Mouse (Mus musculus) kidney, adult 2 months (tissue): ENCODE measurements around the gene Prkci. TPM values are rescaled to one million over a fixed set of nuclear protein-coding genes. Genes with fewer than 3 reads are reported as not detected.

ENCODE experiments used
- DNase-seq: peaks from one replicate; pipeline ENCODE4 v3.0.0; 2021
- H3K27ac ChIP-seq: fragments of 200-500 bp; 2 replicates; pipeline ENCODE4 v1.5.1; 2012; ENCODE audit warnings: low read depth, low read length, control low read depth, inconsistent platforms; ENCODE audit not compliant: insufficient read depth
- H3K27me3 ChIP-seq: fragments of 200-500 bp; replicated peaks from 2 replicates; pipeline ENCODE4 v1.6.1; 2012; ENCODE audit warnings: mild to moderate bottlenecking, moderate library complexity, low read length, inconsistent platforms; ENCODE audit not compliant: control insufficient read depth, insufficient read depth
- H3K36me3 ChIP-seq: fragments of 200-500 bp; 2 replicates; pipeline ENCODE4 v1.6.1; 2012; ENCODE audit warnings: mild to moderate bottlenecking, moderate library complexity, low read length, inconsistent platforms; ENCODE audit not compliant: control insufficient read depth, insufficient read depth
- H3K4me1 ChIP-seq: fragments of 200-500 bp; 2 replicates; pipeline ENCODE4 v1.6.1; 2011; ENCODE audit warnings: low read length; ENCODE audit not compliant: control insufficient read depth, insufficient read depth
- H3K4me3 ChIP-seq: fragments of 200-500 bp; 2 replicates; pipeline ENCODE4 v1.5.1; 2011; ENCODE audit warnings: mild to moderate bottlenecking, low read depth, low read length, control low read depth; ENCODE audit not compliant: insufficient read depth
- CTCF ChIP-seq: fragments of 200-500 bp; conservative IDR thresholded peaks from 2 replicates; pipeline ENCODE4 v1.5.1; 2011; ENCODE audit warnings: low read depth, mild to moderate bottlenecking, control low read depth, low read length, moderate library complexity, mixed read lengths; ENCODE audit not compliant: insufficient read depth, insufficient read length
- POLR2A ChIP-seq: fragments of 200-500 bp; IDR thresholded peaks from one replicate; pipeline ENCODE4 v1.6.1; 2011; ENCODE audit warnings: low read depth, low read length, control low read depth
- WGBS: fragments of 180-500 bp; shearing (Covaris S2); methylation state at CpG from one replicate; pipeline ENCODE4 v1.1.7; 2018; 5-methylcytosine and 5-hydroxymethylcytosine counted together
- polyA plus RNA-seq: library from polyadenylated mRNA; depleted of rRNA; stranded (reverse); fragments of >200 nt; gene quantifications from 2 replicates; pipeline ENCODE4 v1.2.3, GENCODE M21; 2012

The Prkci gene
- polyA plus RNA-seq, 1 experiment, result 16.4 TPM

DNA sequence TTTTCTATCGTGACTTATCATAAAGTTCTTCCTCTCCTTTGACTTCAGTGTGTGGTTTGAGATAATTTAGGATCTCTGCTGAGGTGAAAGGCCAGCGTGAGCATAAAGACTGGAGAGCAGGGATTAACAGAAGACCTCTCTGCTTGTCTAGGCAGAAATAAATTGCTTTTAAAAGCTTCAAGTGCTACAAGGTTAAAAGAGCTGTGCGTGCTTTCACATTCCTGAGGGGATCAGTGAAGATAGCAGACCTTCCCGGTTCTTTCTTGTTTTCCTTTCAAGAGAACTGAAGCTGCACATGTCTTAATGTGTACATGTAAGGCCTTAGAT lies 1.1 kb downstream of the Prkci start:
- Histone ChIP-seq H3K4me1 (peaks cover 19% of the 10 kb centered on the region), H3K36me3 (no peaks in the 10 kb centered on the region), H3K27ac (peak overlapping the region; percentile 30; the same call in 1 of the 2 replicates), H3K27me3 (no peaks in the 10 kb centered on the region), H3K4me3 (0 out of 2 replicates have a peak overlapping the region, but pooled peaks have one; percentile 97)
- 10% methylated on average over 4 of the region's 4 CpGs for WGBS
- DNase-seq, result no peak
- TF ChIP-seq POLR2A (no peak), CTCF (no peak)

DNA sequence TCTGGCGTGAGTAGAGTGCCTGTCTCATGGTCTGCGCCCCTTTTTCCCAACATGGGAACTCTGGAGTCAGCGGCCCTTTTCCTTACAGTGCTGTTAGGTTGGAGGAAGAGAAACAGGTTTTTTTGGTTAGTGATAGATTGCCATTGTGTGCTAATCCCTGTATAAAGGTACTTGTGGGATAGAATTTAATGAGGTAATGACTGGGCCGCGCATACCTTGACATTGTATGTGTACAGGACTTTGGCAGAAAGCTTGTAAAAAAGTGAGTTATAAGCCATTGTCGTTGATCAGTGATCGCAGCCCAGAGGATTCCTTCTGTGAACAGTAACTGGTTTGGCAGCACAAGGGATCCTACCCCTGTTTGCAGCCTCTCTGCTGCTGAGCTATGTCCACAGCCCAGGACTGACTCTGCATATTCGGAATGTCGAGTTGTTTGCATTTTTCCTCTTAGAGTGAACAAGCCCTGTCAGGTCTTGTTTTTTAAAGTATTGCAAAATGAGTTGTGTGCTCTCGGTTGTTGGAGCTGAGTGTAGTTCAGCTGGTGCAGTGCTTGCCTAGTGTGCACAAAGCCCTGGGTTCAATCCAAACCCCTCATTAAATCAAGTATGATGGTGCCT lies 4.0 kb downstream of the Prkci start:
- Histone ChIP-seq H3K27ac (peak overlapping the region; percentile 56), H3K4me3 (no peak overlapping the region), H3K36me3 (no peaks in the 10 kb centered on the region), H3K4me1 (peaks cover 19% of the 10 kb centered on the region), H3K27me3 (no peaks in the 10 kb centered on the region)
- DNase-seq, result peak; percentile 20
- 48% methylated on average over 10 of the region's 10 CpGs for WGBS
- TF ChIP-seq CTCF (no peak), POLR2A (no peak)

DNA sequence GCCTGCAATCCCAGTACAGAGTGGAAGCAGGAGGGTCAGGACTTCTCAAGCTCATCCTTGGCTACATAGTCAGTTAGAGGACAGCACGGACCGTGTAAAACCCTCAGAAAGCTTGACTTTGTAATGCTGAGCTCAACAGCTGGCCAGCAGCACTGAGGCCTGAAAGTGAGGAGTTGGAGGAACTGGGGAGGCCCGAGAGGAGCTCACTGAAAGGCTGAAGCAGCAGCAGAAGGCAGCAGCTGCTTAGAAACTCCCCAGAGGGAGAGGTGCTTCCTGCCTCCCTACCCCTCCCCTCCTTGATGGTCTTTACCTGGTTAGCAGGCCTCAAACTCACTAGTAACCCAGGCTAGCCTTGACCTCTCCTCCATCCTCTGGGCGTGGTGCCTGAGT lies 4.5 kb downstream of the Prkci start:
- WGBS, result 34% methylated on average over 4 of the region's 4 CpGs
- H3K27ac ChIP-seq, result peak overlapping the region; percentile 56; the same call in 1 of the 2 replicates
- no peaks in the 10 kb centered on the region for H3K36me3 ChIP-seq
- peaks cover 19% of the 10 kb centered on the region for H3K4me1 ChIP-seq
- no peaks in the 10 kb centered on the region for H3K27me3 ChIP-seq
- no peak for DNase-seq
- TF ChIP-seq CTCF, result no peak
- no peak for TF ChIP-seq POLR2A
- H3K4me3 ChIP-seq, result no peak overlapping the region

DNA sequence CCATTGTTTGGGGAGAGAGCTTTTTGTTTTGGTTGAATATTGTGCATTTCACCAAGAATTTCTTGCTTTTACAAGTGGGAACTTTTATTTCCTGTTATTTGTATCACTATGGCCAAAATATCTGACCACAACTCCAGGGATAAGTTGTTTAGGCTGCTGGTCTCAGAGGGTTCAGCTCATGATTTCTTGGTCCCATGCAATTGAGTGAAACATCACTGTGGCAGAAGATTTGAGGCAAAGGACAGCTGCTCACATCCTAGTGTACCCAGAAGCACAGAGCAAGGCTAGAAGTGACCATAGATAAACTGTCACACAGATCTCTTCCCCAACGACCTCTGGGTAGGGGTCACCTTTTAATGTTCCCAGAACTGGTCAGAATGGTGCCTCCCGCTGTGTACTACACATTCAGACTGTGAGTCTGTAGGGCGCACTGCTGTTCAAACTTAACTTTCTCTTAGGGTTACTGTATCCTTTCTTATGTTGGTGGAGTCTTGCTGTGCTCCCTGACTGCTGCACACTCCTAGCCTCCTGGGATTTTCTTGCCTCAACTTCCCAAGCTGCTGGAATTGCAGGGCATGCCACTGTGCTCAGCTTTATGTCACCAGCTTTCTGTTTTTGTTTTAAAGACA lies 5.6 kb downstream of the Prkci start:
- WGBS, result 66% methylated on average over 3 of the region's 3 CpGs

DNA sequence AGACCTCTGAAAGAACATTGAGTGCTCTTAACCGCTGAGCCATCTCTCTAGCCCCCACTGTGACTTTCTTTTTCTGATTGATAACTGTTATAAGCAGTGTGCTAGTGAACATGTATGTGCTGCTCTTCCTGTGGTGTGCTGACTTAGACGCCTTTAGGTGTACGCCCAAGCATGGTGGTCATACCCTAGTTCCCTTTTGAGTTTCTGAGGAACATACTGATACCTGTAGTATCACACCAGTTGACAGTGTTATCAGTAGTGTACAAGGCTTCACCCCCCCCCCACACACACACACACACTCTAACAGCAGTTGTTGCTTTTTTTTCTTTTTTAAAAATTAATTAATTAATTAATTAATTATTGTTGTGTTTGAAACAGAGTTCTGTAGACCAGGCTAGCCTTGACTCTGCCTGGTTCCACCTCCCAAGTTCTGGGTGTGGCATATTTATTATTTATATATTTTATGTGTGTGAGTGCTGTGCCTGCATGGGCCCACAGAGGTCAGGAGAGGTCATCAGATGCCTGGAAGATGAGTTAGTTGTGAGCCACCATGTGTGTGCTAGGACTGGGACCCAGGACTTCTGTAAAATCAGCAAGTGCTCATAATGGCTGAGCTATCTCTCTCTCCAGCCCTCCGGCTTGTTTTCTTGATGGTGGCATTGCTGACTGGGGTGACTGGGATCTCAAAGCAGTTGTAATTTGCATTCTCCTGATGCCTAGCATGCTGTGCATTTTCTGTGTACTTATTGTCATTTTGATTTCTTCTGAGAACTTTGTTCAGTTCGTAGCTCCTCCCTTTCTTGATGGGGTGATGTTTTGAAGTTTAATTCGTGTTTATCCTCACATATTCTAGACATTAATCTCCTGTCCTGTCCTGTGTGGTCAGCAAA lies 9.0 kb downstream of the Prkci start:
- H3K27ac ChIP-seq, result no peak overlapping the region
- peaks cover 9% of the 10 kb centered on the region; the same call in 1 of the 2 replicates for H3K4me1 ChIP-seq
- 74% methylated on average over 6 of the region's 6 CpGs for WGBS
- TF ChIP-seq CTCF (no peak), POLR2A (no peak)
- H3K4me3 ChIP-seq, result no peak overlapping the region
- no peak for DNase-seq
- H3K36me3 ChIP-seq, result no peaks in the 10 kb centered on the region
- no peaks in the 10 kb centered on the region for H3K27me3 ChIP-seq

More for the DNA sequence above, 5.6 kb downstream of the Prkci start:
- Histone ChIP-seq H3K4me1 (peaks cover 19% of the 10 kb centered on the region), H3K27me3 (no peaks in the 10 kb centered on the region), H3K27ac (no peak overlapping the region), H3K36me3 (no peaks in the 10 kb centered on the region), H3K4me3 (no peak overlapping the region)
- DNase-seq, result no peak
- TF ChIP-seq POLR2A (no peak), CTCF (no peak)

DNA sequence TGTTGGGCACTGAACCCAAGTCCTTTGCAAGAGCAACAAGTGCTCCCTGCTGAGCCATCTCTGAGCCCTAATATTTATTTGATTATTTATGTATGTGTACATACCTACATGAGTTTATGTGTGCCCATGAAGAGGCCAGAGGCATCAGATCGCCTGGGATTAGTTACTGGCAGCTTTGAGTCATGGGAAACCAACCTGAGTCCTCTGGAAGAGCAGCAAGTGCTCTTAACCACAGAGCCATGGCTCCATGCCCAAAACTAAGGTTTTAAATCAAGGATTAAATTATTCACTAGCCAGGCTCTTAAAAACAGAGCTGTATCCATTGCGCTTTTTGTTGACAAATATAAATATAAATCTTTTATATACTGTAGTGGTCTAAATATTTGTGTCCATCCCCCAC lies 18.8 kb downstream of the Prkci start:
- 70% methylated on average over 2 of the region's 2 CpGs for WGBS
- H3K27ac ChIP-seq, result no peak overlapping the region
- H3K27me3 ChIP-seq, result no peaks in the 10 kb centered on the region
- no peaks in the 10 kb centered on the region for H3K36me3 ChIP-seq
- peak; percentile 23 for DNase-seq
- peaks cover 8% of the 10 kb centered on the region for H3K4me1 ChIP-seq
- no peak overlapping the region for H3K4me3 ChIP-seq
- TF ChIP-seq CTCF, result no peak
- no peak for TF ChIP-seq POLR2A
